Mouse (Mus musculus) CH12.LX (cell line): ENCODE measurements at regions not wholly inside any gene's neighbourhood (a gene's known extent, or its start where the extent isn't known, plus 50 kb on each side); places are given as distances from the start of the nearest gene placed in this dataset.

Source experiments
- DNase-seq: peaks from one replicate; pipeline ENCODE4 v3.0.0-alpha.2; 2013; ENCODE audit errors: extremely low read depth
- H3K27ac ChIP-seq: 2 replicates; pipeline ENCODE4 v1.5.1; 2012; ENCODE audit warnings: low read depth, mild to moderate bottlenecking, control low read depth, moderate library complexity; ENCODE audit not compliant: insufficient read depth
- H3K27me3 ChIP-seq: replicated peaks from 2 replicates; pipeline ENCODE3; 2012; ENCODE audit warnings: inconsistent platforms
- H3K36me3 ChIP-seq, 2 experiments: replicated peaks in 1 of 2; 2 replicates each; pipeline versions ENCODE3 to v1.6.1; 2012; ENCODE audit warnings: inconsistent platforms in 1 of 2, low read length in 1 of 2, mild to moderate bottlenecking in 1 of 2, mixed read lengths in 1 of 2, moderate library complexity in 1 of 2; ENCODE audit not compliant: control insufficient read depth in 1 of 2, insufficient read depth in 1 of 2
- H3K4me1 ChIP-seq, 2 experiments: 2 replicates each; pipeline ENCODE4 v1.6.1; 2012; ENCODE audit warnings: inconsistent platforms in 1 of 2, moderate library complexity in 1 of 2; ENCODE audit not compliant: insufficient read depth in 2 of 2, control insufficient read depth in 1 of 2
- H3K4me2 ChIP-seq: 2 replicates; pipeline ENCODE4 v1.6.1; 2012; ENCODE audit warnings: low read depth, mild to moderate bottlenecking, control low read depth; ENCODE audit not compliant: poor library complexity, insufficient read depth, severe bottlenecking
- H3K4me3 ChIP-seq, 3 experiments: fragments of 150-350 bp in 1 of 3; sonication (generic) in 1 of 3; replicated peaks in 1 of 3; 2 replicates each; pipeline versions ENCODE3 to v1.5.1; 2011 to 2012; ENCODE audit warnings: low read depth in 2 of 3, low read length in 2 of 3, mild to moderate bottlenecking in 2 of 3, moderate library complexity in 2 of 3, control low read depth in 1 of 3, improper control_type of control experiment in 1 of 3, inconsistent platforms in 1 of 3, mixed read lengths in 1 of 3; ENCODE audit not compliant: poor library complexity in 1 of 3
- H3K79me2 ChIP-seq: replicated peaks from 2 replicates; pipeline ENCODE4 v1.6.1; 2012; ENCODE audit warnings: mild to moderate bottlenecking, moderate library complexity; ENCODE audit not compliant: control insufficient read depth, poor library complexity, insufficient read depth, severe bottlenecking; ENCODE audit errors: extremely low read depth
- H3K9ac ChIP-seq: 2 replicates; pipeline ENCODE4 v1.6.1; 2012; ENCODE audit warnings: low read depth, mild to moderate bottlenecking, control low read depth, moderate library complexity; ENCODE audit not compliant: insufficient read depth
- H3K9me3 ChIP-seq: replicated peaks from 2 replicates; pipeline ENCODE3; 2012; ENCODE audit warnings: low read length, inconsistent platforms, mixed read lengths
- CTCF ChIP-seq, 2 experiments: IDR thresholded peaks in 1 of 2; conservative IDR thresholded peaks in 1 of 2; 2 replicates each; pipeline ENCODE4 v1.5.1; 2011 to 2012; ENCODE audit warnings: low read depth in 2 of 2, low read length in 2 of 2, improper control_type of control experiment in 1 of 2, inconsistent platforms in 1 of 2, mild to moderate bottlenecking in 1 of 2, moderate library complexity in 1 of 2
- MAZ ChIP-seq: IDR thresholded peaks from 2 replicates; pipeline ENCODE4 v1.6.1; 2012; ENCODE audit warnings: low read depth, mild to moderate bottlenecking, inconsistent platforms, low read length, improper control_type of control experiment, moderate library complexity
- dilution Hi-C: fragments of 300-500 bp; cut with MboI; formaldehyde crosslinking; loops from 2 replicates; pipeline ENCODE4 v1.14.3; 2020; ENCODE audit warnings: low sequenced_read_pairs; ENCODE audit not compliant: extremely low pct_unique_long_range_greater_than_20kb, extremely low pct_ligation_motif_present
- in situ Hi-C: fragments of 300-500 bp; cut with MboI; formaldehyde crosslinking; loops from 3 replicates; pipeline ENCODE4 v1.14.3; 2019; ENCODE audit warnings: low sequenced_read_pairs, low pct_ligation_motif_present, low pct_unique_long_range_greater_than_20kb, mixed read lengths

DNA sequence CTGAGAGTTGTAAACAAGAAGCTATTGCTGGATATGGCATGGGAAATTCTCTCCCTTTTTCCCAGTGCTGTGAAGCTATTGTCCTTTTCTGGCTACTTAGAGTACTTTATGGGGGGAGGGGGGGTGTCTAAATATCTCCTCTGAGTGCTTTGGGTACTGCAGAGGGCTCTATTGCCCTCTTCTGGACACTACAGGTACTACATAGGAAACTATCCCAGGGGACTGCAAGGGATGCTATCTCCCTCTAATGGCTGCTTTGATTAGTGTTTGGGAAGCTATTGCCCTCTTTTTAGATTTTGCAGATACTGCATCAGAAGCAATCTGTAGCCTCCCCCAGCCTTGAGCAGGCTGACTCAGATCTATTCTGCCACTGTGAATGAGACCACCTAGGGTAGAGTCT lies 55.8 kb upstream of the 5430402E10Rik start:
- dilution Hi-C loops, result no loop called here
- H3K27me3 ChIP-seq, result no peaks in the 10 kb centered on the region

More for the DNA sequence above, 55.8 kb upstream of the 5430402E10Rik start:
- Histone ChIP-seq H3K9me3 (no peaks in the 10 kb centered on the region), H3K4me3 (no peak overlapping the region), H3K79me2 (no peaks in the 10 kb centered on the region), H3K4me2 (no peak overlapping the region), H3K36me3 (no peaks in the 10 kb centered on the region), H3K9ac (no peak overlapping the region), H3K4me1 (no peaks in the 10 kb centered on the region), H3K27ac (no peak overlapping the region)
- in situ Hi-C loops, result no loop called here
- DNase-seq, result no peak
- TF ChIP-seq CTCF (conservative IDR thresholded peaks at IDR 0.05 in 1 of 2, IDR thresholded peaks at IDR 0.05 in 1 of 2; ENCODE audit: low read depth in 2 of 2, low read length in 2 of 2), result peak in 1 of 2 experiments; percentile 58; a peak in 2 of 4 replicates
- no peak for TF ChIP-seq MAZ
